Mouse (Mus musculus) heart, embryonic 15.5 days (tissue): ENCODE measurements at regions not wholly inside any gene's neighbourhood (a gene's known extent, or its start where the extent isn't known, plus 50 kb on each side); places are given as distances from the start of the nearest gene placed in this dataset.
A peak's percentile ranks its signal among the peaks of the same experiment; 100 is the strongest.

ENCODE experiments used
- ATAC-seq: fragments of 200-750 bp; cut with Nextera tagmentation; replicated peaks from 2 replicates; pipeline ENCODE4 v1.8.0; 2017; ENCODE audit warnings: low read depth, moderate TSS enrichment; ENCODE audit not compliant: insufficient number of reproducible peaks, insufficient read depth, low FRiP score
- H3K27ac ChIP-seq: fragments of 300-500 bp; sonication (generic); 2 replicates; pipeline ENCODE4 v1.5.1; 2015; ENCODE audit warnings: mild to moderate bottlenecking, inconsistent platforms
- H3K27me3 ChIP-seq: fragments of 300-500 bp; sonication (generic); 2 replicates; pipeline ENCODE4 v1.6.1; 2015; ENCODE audit warnings: inconsistent platforms
- H3K36me3 ChIP-seq: fragments of 300-500 bp; sonication (generic); 2 replicates; pipeline ENCODE4 v1.6.1; 2015; ENCODE audit warnings: mild to moderate bottlenecking, inconsistent platforms
- H3K4me1 ChIP-seq: fragments of 300-500 bp; sonication (generic); replicated peaks from 2 replicates; pipeline ENCODE4 v1.6.1; 2015; ENCODE audit warnings: inconsistent platforms
- H3K4me2 ChIP-seq: fragments of 300-500 bp; sonication (generic); 2 replicates; pipeline ENCODE4 v1.6.1; 2015; ENCODE audit warnings: inconsistent platforms, mild to moderate bottlenecking, moderate library complexity
- H3K4me3 ChIP-seq: fragments of 300-500 bp; sonication (generic); 2 replicates; pipeline ENCODE4 v1.5.1; 2015; ENCODE audit warnings: mild to moderate bottlenecking, inconsistent platforms
- H3K9ac ChIP-seq: fragments of 300-500 bp; sonication (generic); 2 replicates; pipeline ENCODE4 v1.6.1; 2015; ENCODE audit warnings: mild to moderate bottlenecking, inconsistent platforms
- H3K9me3 ChIP-seq: fragments of 300-500 bp; sonication (generic); replicated peaks from 2 replicates; pipeline ENCODE4 v1.6.1; 2016; ENCODE audit warnings: inconsistent platforms
- WGBS: fragments of 180-500 bp; shearing (Covaris S2); methylation state at CpG from one replicate; pipeline ENCODE4 v1.1.7; 2015; ENCODE audit warnings: mixed read lengths; 5-methylcytosine and 5-hydroxymethylcytosine counted together

GRCm38 (mm10) chr1:137565573-137566048 is 605.4 kb upstream of the Nr5a2 start:
- peaks cover 3% of the 10 kb centered on the region for H3K4me1 ChIP-seq
- no peak overlapping the region for H3K4me3 ChIP-seq
- H3K27me3 ChIP-seq: no peaks in the 10 kb centered on the region
- H3K4me2 ChIP-seq: no peak overlapping the region
- no peaks in the 10 kb centered on the region for H3K36me3 ChIP-seq
- H3K27ac ChIP-seq: no peak overlapping the region
- H3K9ac ChIP-seq: no peak overlapping the region
- WGBS: 70% methylated on average over 4 of the region's 4 CpGs
- H3K9me3 ChIP-seq: no peaks in the 10 kb centered on the region
- ATAC-seq: no peak

GRCm38 (mm10) chr1:137561686-137562085 is 601.4 kb upstream of the Nr5a2 start:
- H3K27me3 ChIP-seq: no peaks in the 10 kb centered on the region
- no peaks in the 10 kb centered on the region for H3K9me3 ChIP-seq
- 0 out of 2 replicates have a peak overlapping the region, but pooled peaks have one; percentile 26 for H3K27ac ChIP-seq
- peaks cover 9% of the 10 kb centered on the region for H3K4me1 ChIP-seq
- no peaks in the 10 kb centered on the region for H3K36me3 ChIP-seq
- no peak overlapping the region for H3K4me3 ChIP-seq
- no peak overlapping the region for H3K4me2 ChIP-seq
- ATAC-seq: no peak
- 68% methylated on average over 3 of the region's 3 CpGs for WGBS
- no peak overlapping the region for H3K9ac ChIP-seq

- Histone ChIP-seq H3K4me1 (peaks cover 9% of the 10 kb centered on the region), H3K36me3 (no peaks in the 10 kb centered on the region), H3K9me3 (no peaks in the 10 kb centered on the region), H3K27me3 (no peaks in the 10 kb centered on the region), H3K4me3 (no peak overlapping the region), H3K27ac (peak overlapping the region; percentile 43), H3K4me2 (no peak overlapping the region), H3K9ac (no peak overlapping the region)
- 26% methylated on average over 11 of the region's 11 CpGs for WGBS
- 0 out of 2 replicates have a peak, but pooled peaks have one; percentile 35 for ATAC-seq
Observed at GRCm38 (mm10) chr1:137560389-137561268, 600.4 kb upstream of the Nr5a2 start.

DNA sequence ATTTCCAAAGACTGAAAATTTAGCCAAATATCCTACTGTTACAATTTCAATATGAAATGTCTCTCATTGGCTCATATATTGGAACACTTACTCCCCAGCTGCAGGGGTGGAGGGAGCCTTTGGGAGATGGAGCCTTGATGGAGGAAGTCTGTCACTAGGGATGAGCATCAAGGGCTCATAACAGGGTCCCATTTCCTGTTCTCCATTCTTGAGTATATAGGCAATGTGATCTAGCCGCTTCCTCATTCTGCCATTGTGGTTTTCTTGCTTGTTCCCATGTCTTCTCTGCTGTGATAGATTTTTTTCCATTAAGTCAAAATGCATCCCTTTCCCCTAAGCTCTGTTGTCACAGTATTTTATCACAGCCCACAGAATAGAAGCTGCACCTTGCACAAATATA is 589.4 kb upstream of the Nr5a2 start:
- no peaks in the 10 kb centered on the region for H3K27me3 ChIP-seq
- no peaks in the 10 kb centered on the region for H3K36me3 ChIP-seq
- ATAC-seq: no peak
- H3K27ac ChIP-seq: no peak overlapping the region
- no peaks in the 10 kb centered on the region for H3K9me3 ChIP-seq
- H3K9ac ChIP-seq: no peak overlapping the region
- 79% methylated on average over 1 of the region's 1 CpGs for WGBS
- no peak overlapping the region for H3K4me2 ChIP-seq
- H3K4me3 ChIP-seq: no peak overlapping the region
- no peaks in the 10 kb centered on the region for H3K4me1 ChIP-seq

GRCm38 (mm10) chr1:137545666-137546065 is 585.4 kb upstream of the Nr5a2 start:
- Histone ChIP-seq H3K27ac (no peak overlapping the region), H3K9me3 (no peaks in the 10 kb centered on the region), H3K4me1 (no peaks in the 10 kb centered on the region), H3K36me3 (no peaks in the 10 kb centered on the region), H3K9ac (no peak overlapping the region), H3K27me3 (no peaks in the 10 kb centered on the region), H3K4me3 (no peak overlapping the region), H3K4me2 (no peak overlapping the region)
- ATAC-seq: no peak

GRCm38 (mm10) chr1:137543828-137544227 is 583.6 kb upstream of the Nr5a2 start:
- Histone ChIP-seq H3K4me3 (no peak overlapping the region), H3K27ac (no peak overlapping the region), H3K9me3 (no peaks in the 10 kb centered on the region), H3K27me3 (no peaks in the 10 kb centered on the region), H3K4me2 (no peak overlapping the region), H3K36me3 (no peaks in the 10 kb centered on the region), H3K9ac (no peak overlapping the region), H3K4me1 (no peaks in the 10 kb centered on the region)
- ATAC-seq: no peak
- WGBS: 66% methylated on average over 3 of the region's 3 CpGs

- H3K4me2 ChIP-seq: no peak overlapping the region
- 66% methylated on average over 9 of the region's 9 CpGs for WGBS
- no peaks in the 10 kb centered on the region for H3K36me3 ChIP-seq
- H3K9me3 ChIP-seq: no peaks in the 10 kb centered on the region
- H3K9ac ChIP-seq: no peak overlapping the region
- H3K4me3 ChIP-seq: no peak overlapping the region
- no peaks in the 10 kb centered on the region for H3K27me3 ChIP-seq
- no peak overlapping the region for H3K27ac ChIP-seq
- no peak for ATAC-seq
- no peaks in the 10 kb centered on the region for H3K4me1 ChIP-seq
Observed at GRCm38 (mm10) chr1:137541453-137541852, 581.2 kb upstream of the Nr5a2 start.

DNA sequence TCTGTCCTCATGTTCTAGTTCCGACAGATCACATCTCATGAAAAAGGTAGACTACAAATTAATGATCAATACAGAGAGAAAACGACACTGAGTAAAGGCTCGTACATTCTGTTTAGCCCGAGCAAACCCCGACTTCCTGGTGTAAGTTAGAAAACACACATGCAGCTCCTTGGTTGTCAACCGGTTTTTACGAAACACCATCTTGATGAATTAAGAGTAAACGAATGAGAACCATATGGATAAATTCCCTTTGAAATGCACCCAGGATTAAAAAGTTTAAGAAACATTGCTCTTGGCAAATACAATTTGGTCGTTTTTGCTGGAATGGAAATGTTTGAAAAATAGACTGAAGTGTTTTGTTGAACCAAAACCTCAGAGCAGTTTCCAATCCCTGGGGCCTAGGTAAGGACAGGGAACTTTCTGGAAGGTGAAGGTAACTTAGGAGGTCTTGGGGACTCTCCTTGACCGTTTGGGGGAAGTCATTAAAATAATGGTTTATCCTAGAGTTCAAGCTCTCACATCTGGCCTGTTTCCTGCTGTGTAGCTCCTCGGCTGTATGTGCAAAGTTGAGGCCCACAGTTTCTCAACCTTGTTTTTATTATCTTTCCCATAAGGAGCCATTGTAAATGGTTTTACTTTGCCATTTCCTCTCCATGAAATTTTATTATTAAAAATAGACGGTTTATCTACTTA is 579.3 kb upstream of the Nr5a2 start:
- Histone ChIP-seq H3K4me3 (no peak overlapping the region), H3K27me3 (no peaks in the 10 kb centered on the region), H3K9ac (no peak overlapping the region), H3K27ac (no peak overlapping the region), H3K4me2 (no peak overlapping the region), H3K36me3 (no peaks in the 10 kb centered on the region), H3K9me3 (no peaks in the 10 kb centered on the region), H3K4me1 (no peaks in the 10 kb centered on the region)
- 68% methylated on average over 12 of the region's 12 CpGs for WGBS
- ATAC-seq: no peak

GRCm38 (mm10) chr1:137514750-137515149 is 554.5 kb upstream of the Nr5a2 start:
- H3K4me2 ChIP-seq: no peak overlapping the region
- no peak for ATAC-seq
- no peaks in the 10 kb centered on the region for H3K4me1 ChIP-seq
- H3K27me3 ChIP-seq: no peaks in the 10 kb centered on the region
- H3K4me3 ChIP-seq: no peak overlapping the region
- H3K27ac ChIP-seq: no peak overlapping the region
- no peak overlapping the region for H3K9ac ChIP-seq
- WGBS: 94% methylated on average over 2 of the region's 2 CpGs
- no peaks in the 10 kb centered on the region for H3K36me3 ChIP-seq
- no peaks in the 10 kb centered on the region for H3K9me3 ChIP-seq

DNA sequence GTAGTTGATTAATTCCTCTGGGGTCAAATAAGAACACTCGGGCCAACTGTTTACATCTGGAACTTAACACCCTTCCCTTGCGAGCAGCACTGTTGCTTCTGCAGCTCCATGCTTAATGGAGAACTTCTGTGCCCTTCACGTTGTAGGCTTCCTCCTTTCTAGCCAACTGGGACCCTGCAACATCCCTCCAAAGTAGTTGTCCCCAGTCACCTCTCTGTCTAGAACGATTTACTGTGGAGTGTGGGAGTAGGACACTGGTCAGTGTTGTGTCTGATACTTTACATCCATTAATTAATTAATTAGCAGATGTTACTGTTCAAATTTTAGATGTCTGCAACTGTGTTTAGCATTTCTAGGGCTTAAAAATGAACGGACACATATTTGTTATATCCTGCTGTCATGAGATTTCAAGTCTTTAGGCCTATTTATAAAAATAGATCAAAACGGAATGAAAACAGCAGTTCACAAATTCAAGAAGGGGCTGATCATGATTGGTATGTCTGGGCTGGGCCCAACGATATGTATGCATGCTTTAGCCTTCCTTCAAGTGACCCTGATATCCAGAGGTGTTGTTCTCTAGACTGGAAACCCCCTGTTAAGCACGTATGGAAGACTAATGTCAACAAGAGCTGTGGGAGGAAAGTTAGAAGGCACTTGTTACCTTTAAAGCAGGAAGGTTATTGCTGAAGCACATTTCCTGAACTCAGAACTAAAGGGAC is 543.6 kb upstream of the Nr5a2 start:
- ATAC-seq: no peak
- Histone ChIP-seq H3K27me3 (no peaks in the 10 kb centered on the region), H3K4me1 (no peaks in the 10 kb centered on the region), H3K9me3 (no peaks in the 10 kb centered on the region), H3K36me3 (no peaks in the 10 kb centered on the region), H3K4me2 (no peak overlapping the region), H3K9ac (no peak overlapping the region), H3K4me3 (no peak overlapping the region), H3K27ac (no peak overlapping the region)
- 58% methylated on average over 8 of the region's 8 CpGs for WGBS

- no peak for ATAC-seq
Observed at GRCm38 (mm10) chr1:137488226-137488625, 528.0 kb upstream of the Nr5a2 start.

More at GRCm38 (mm10) chr1:137488226-137488625, 528.0 kb upstream of the Nr5a2 start:
- Histone ChIP-seq H3K4me2 (no peak overlapping the region), H3K27me3 (no peaks in the 10 kb centered on the region), H3K9ac (no peak overlapping the region), H3K4me3 (no peak overlapping the region), H3K36me3 (no peaks in the 10 kb centered on the region), H3K4me1 (no peaks in the 10 kb centered on the region), H3K27ac (no peak overlapping the region), H3K9me3 (no peaks in the 10 kb centered on the region)
- 78% methylated on average over 5 of the region's 5 CpGs for WGBS
